8 mouse cellular contexts compared by ENCODE assay signal in the genomic region with DNA sequence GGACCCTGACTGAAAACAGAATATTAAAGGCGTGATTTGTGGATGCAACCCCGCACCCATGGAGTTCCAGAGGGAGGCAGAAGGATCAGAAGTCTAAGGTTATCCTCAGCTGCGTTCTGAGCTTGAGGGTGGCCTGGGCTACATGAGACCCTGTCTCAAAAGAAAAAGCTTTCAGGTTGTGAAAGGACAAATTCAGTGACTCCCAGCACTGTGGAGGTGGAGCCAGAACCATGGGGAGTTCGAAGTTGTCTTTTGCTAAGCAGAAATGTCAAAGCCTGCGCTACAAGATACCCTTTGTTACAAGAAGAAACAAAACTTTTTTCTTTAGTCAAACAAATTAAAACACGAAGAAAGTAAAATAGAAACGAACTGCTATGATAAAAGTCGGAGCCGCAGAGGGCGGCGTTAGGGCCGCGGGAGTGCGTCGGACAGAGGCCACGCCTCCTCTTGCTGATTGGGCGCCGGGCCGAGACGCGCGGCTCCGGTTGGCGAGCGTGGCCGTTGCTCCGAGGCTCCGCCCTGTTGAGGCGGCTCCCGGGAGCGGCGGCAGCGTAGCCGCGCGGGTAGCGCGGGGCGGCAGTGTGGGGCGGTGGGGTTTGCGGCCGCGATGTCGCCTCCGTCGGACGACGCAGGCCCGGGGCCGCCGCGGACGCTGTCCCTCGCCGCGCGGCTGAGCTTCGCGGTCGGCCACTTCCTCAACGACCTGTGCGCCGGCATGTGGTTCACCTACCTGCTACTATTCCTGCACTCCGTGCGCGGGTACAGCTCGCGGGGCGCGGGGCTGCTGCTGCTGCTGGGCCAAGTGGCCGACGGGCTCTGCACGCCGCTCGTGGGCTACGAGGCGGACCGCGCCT. TPM values are rescaled to one million over a fixed set of nuclear protein-coding genes. Genes with fewer than 3 reads are reported as not detected.
DNase-seq lines count a peak whose midpoint lies in the region; ATAC-seq and TF ChIP-seq lines count a peak whose summit lies in the region.

A gene (plus strand): TSS at position 501 of the 854 bp plus-strand sequence.

- no peaks in the 10 kb centered on the region for H3K9me3 ChIP-seq in ES-E14 (ENCODE audit: control insufficient read depth, insufficient read depth, low read depth, low read length)
- no peaks in the 10 kb centered on the region for H3K9me3 ChIP-seq in forebrain, embryonic 16.5 days (ENCODE audit: control insufficient read depth, low read length)
- H3K9me3 ChIP-seq in neural tube, embryonic 15.5 days (replicated peaks), result no peaks in the 10 kb centered on the region

- TF ChIP-seq CTCF in lung, adult 2 months (IDR thresholded peaks at IDR 0.05; ENCODE audit: insufficient read depth, low read length), result no peak

- H3K27ac ChIP-seq in ES-E14 (ENCODE audit: insufficient read depth, low read depth, low read length, poor library complexity, severe bottlenecking), result peak within 1 kb of the TSS; percentile 36
- no peak within 1 kb of the TSS for H3K27ac ChIP-seq in forebrain, embryonic 16.5 days (ENCODE audit: low read length)
- H3K27ac ChIP-seq in neural tube, embryonic 15.5 days (replicated peaks), result peak within 1 kb of the TSS; percentile 63

- in situ Hi-C loops in ES-E14 (cut with MboI; ENCODE audit: low sequenced_read_pairs in 2 of 2, unreplicated experiment in 2 of 2), result no loop called here

- H3K36me3 ChIP-seq in ES-E14 (ENCODE audit: control insufficient read depth, insufficient read depth, low read length, poor library complexity, severe bottlenecking), result peaks cover 16% of the 10 kb centered on the region; the same call in 1 of the 2 replicates
- H3K36me3 ChIP-seq in forebrain, embryonic 16.5 days (ENCODE audit: control insufficient read depth, insufficient read depth), result no peaks in the 10 kb centered on the region
- H3K36me3 ChIP-seq in neural tube, embryonic 15.5 days, result peaks cover 7% of the 10 kb centered on the region; the same call in 1 of the 2 replicates

- TF ChIP-seq POLR2A in lung, adult 2 months (IDR thresholded peaks at IDR 0.05; ENCODE audit: borderline replicate concordance, extremely low read depth, low read depth, low read length), result peak; percentile 28; the same call in 1 of the 2 replicates

- peaks cover 15 to 41% of the 10 kb centered on the region in 2 experiments; a peak in 3 of 4 replicates for H3K4me1 ChIP-seq in ES-E14 (ENCODE audit: control insufficient read depth in 2 of 2, insufficient read depth in 2 of 2, low read length in 2 of 2, poor library complexity in 1 of 2)
- H3K4me1 ChIP-seq in forebrain, embryonic 16.5 days (replicated peaks; ENCODE audit: control insufficient read depth, insufficient read depth, low read length), result peaks cover 17% of the 10 kb centered on the region
- peaks cover 7% of the 10 kb centered on the region; the same call in 1 of the 2 replicates for H3K4me1 ChIP-seq in lung, adult 2 months (ENCODE audit: control insufficient read depth, insufficient read depth, low read length)
- H3K4me1 ChIP-seq in neural tube, embryonic 15.5 days, result peaks cover 42% of the 10 kb centered on the region

- WGBS in forebrain, embryonic 16.5 days, result 2% methylated on average over 74 of the region's 79 CpGs
- WGBS in lung, adult 2 months, result 2% methylated on average over 79 of the region's 79 CpGs
- 2% methylated on average over 64 of the region's 79 CpGs for WGBS in neural tube, embryonic 15.5 days

- peak within 1 kb of the TSS; percentile 77 to 79 for H3K4me3 ChIP-seq in ES-E14 (ENCODE audit: insufficient read depth in 1 of 2, low read depth in 1 of 2, low read length in 2 of 2, poor library complexity in 1 of 2, severe bottlenecking in 1 of 2)
- H3K4me3 ChIP-seq in forebrain, embryonic 16.5 days (replicated peaks; ENCODE audit: low read length), result peak within 1 kb of the TSS; percentile 78
- peak within 1 kb of the TSS; percentile 87 for H3K4me3 ChIP-seq in lung, adult 2 months (replicated peaks; ENCODE audit: extremely low read depth, low read depth, low read length)
- H3K4me3 ChIP-seq in neural tube, embryonic 15.5 days (replicated peaks), result peak within 1 kb of the TSS; percentile 73

- ATAC-seq in forebrain, embryonic 16.5 days, result peak; percentile 95
- peak; percentile 93 for ATAC-seq in neural tube, embryonic 15.5 days (ENCODE audit: low FRiP score)

- intact Hi-C loops in heart, postnatal 25 days (cut with DNase I), result no loop called here

- peak within 1 kb of the TSS; percentile 83 for H3K9ac ChIP-seq in ES-E14 (ENCODE audit: insufficient read depth, low read depth, low read length, poor library complexity, severe bottlenecking)
- H3K9ac ChIP-seq in forebrain, embryonic 16.5 days (replicated peaks; ENCODE audit: low read depth, low read length), result peak within 1 kb of the TSS; percentile 79
- H3K9ac ChIP-seq in neural tube, embryonic 15.5 days (replicated peaks), result peak within 1 kb of the TSS; percentile 76

- peak within 1 kb of the TSS; percentile 94 for H3K4me2 ChIP-seq in forebrain, embryonic 16.5 days (ENCODE audit: low read length)
- H3K4me2 ChIP-seq in neural tube, embryonic 15.5 days, result peak within 1 kb of the TSS; percentile 85

- DNase-seq in ES-E14 (ENCODE audit: low read depth, low spot score), result no peak
- peak; percentile 93 to 96 for DNase-seq in cerebellum, adult 18-20 months
- peak; percentile 87 for DNase-seq in heart, postnatal 25 days (ENCODE audit: low spot score)
- DNase-seq in layer of hippocampus, adult 18-20 months (ENCODE audit: low spot score in 2 of 2), result peak; percentile 87 to 95
- peak; percentile 88 for DNase-seq in lung, adult 2 months
- peak; percentile 96 for DNase-seq in testis, postnatal 10 days (ENCODE audit: low spot score)

- 0 out of 2 replicates have a peak, but pooled peaks cover 2% of the 10 kb centered on the region for H3K27me3 ChIP-seq in forebrain, embryonic 16.5 days (replicated peaks; ENCODE audit: control insufficient read depth, insufficient read depth, low read length)
- H3K27me3 ChIP-seq in neural tube, embryonic 15.5 days (replicated peaks), result no peaks in the 10 kb centered on the region

TF ChIP-seq in ES-E14, 5 proteins besides CTCF, POLR2A, EP300 and RAD21:
- TF ChIP-seq ZNF384 (IDR thresholded peaks at IDR 0.05; ENCODE audit: low read depth, low read length), result no peak
- TF ChIP-seq CHD2 (IDR thresholded peaks at IDR 0.05; ENCODE audit: low read depth, low read length), result no peak
- TF ChIP-seq HCFC1 (IDR thresholded peaks at IDR 0.05; ENCODE audit: borderline replicate concordance, insufficient read depth, low read length), result no peak
- no peak for TF ChIP-seq ZC3H11A (IDR thresholded peaks at IDR 0.05; ENCODE audit: borderline replicate concordance, low read depth, low read length)
- no peak for TF ChIP-seq MAFK (IDR thresholded peaks at IDR 0.05; ENCODE audit: insufficient read depth, low read depth, low read length)

RNA-seq across cellular contexts. Expression of the gene that starts here (rescaled TPM):
- total RNA-seq in ES-E14 (2012; rRNA removed), result 28.7 and 46.1 TPM in 2 replicates
- 11.4 and 11.5 TPM in 2 replicates for polyA plus RNA-seq in forebrain, embryonic 16.5 days (2015; fragmentation: Nextera tagmentation; extraction: Ambion mirVana)
- 10 to 100 TPM; 12.5 to 13.7 TPM for total RNA-seq in heart, postnatal 25 days (2021)
- 10 to 100 TPM; 42.2 to 44.4 TPM for total RNA-seq in layer of hippocampus, adult 18-20 months (2021)
- polyA plus RNA-seq in lung, adult 2 months (2012; rRNA removed), result 33.3 and 39.9 TPM in 2 replicates
- polyA plus RNA-seq in neural tube, embryonic 15.5 days (2015; fragmentation: Nextera tagmentation; extraction: Ambion mirVana), result 22.9 and 29.4 TPM in 2 replicates
